9 mouse cellular contexts compared by ENCODE assay signal in genomic region chr9:71447573-71447972, GRCm38 (mm10). TPM values are rescaled to one million over a fixed set of nuclear protein-coding genes. Genes with fewer than 3 reads are reported as not detected.
DNase-seq lines count a peak whose midpoint lies in the region; ATAC-seq and TF ChIP-seq lines count a peak whose summit lies in the region.
"Had no signal": no experiment of that assay in that cellular context is flagged by ENCODE, and none has a peak within 500 bp of the region (broad histone marks: within the 10 kb centered on the region; RNA-seq: fewer than 3 reads in every experiment).

No protein-coding gene starts in this region.

- WGBS in hindbrain, embryonic 14.5 days = 34% methylated on average over 4 of the region's 4 CpGs
- WGBS in hindbrain, embryonic 16.5 days = 28% methylated on average over 4 of the region's 4 CpGs
- 34% methylated on average over 4 of the region's 4 CpGs for whole genome bisulfite sequencing in kidney, postnatal 0 days
- 30% methylated on average over 4 of the region's 4 CpGs for whole genome bisulfite sequencing in limb, embryonic 14.5 days

- H3K36me3 ChIP-seq in hindbrain, embryonic 14.5 days (replicated peaks; ENCODE audit: control insufficient read depth, insufficient read depth) = no peaks in the 10 kb centered on the region
- no peaks in the 10 kb centered on the region for H3K36me3 ChIP-seq in hindbrain, embryonic 16.5 days (ENCODE audit: control insufficient read depth, insufficient read depth, low read length)
- no peaks in the 10 kb centered on the region for H3K36me3 ChIP-seq in kidney, postnatal 0 days (ENCODE audit: insufficient read depth, low read length)
- no peaks in the 10 kb centered on the region for H3K36me3 ChIP-seq in limb, embryonic 14.5 days (ENCODE audit: control insufficient read depth, insufficient read depth, low read length)

- no peaks in the 10 kb centered on the region for H3K27me3 ChIP-seq in hindbrain, embryonic 14.5 days (ENCODE audit: control insufficient read depth, insufficient read depth, low read length)
- no peaks in the 10 kb centered on the region for H3K27me3 ChIP-seq in hindbrain, embryonic 16.5 days (replicated peaks; ENCODE audit: control insufficient read depth, insufficient read depth, low read length)
- H3K27me3 ChIP-seq in kidney, postnatal 0 days (ENCODE audit: insufficient read depth, low read length) = no peaks in the 10 kb centered on the region
- H3K27me3 ChIP-seq in limb, embryonic 14.5 days (ENCODE audit: control insufficient read depth, insufficient read depth, low read length) = no peaks in the 10 kb centered on the region

- TF ChIP-seq POLR2A in limb, embryonic 14.5 days (IDR thresholded peaks at IDR 0.05; ENCODE audit: borderline replicate concordance, extremely low read depth, insufficient read depth, insufficient read length) = no peak

- no peak overlapping the region for H3K4me3 ChIP-seq in hindbrain, embryonic 14.5 days (replicated peaks; ENCODE audit: low read length)
- no peak overlapping the region for H3K4me3 ChIP-seq in hindbrain, embryonic 16.5 days (ENCODE audit: low read length)
- no peak overlapping the region for H3K4me3 ChIP-seq in kidney, postnatal 0 days (replicated peaks; ENCODE audit: low read depth, low read length)
- H3K4me3 ChIP-seq in limb, embryonic 14.5 days (replicated peaks; ENCODE audit: low read length) = no peak overlapping the region

- peak; percentile 83 for TF ChIP-seq CTCF in kidney, postnatal 0 days (IDR thresholded peaks at IDR 0.05; ENCODE audit: low read depth)

- no peaks in the 10 kb centered on the region for H3K4me1 ChIP-seq in hindbrain, embryonic 14.5 days (replicated peaks; ENCODE audit: control insufficient read depth, insufficient read depth, low read length)
- no peaks in the 10 kb centered on the region for H3K4me1 ChIP-seq in hindbrain, embryonic 16.5 days (ENCODE audit: control insufficient read depth, insufficient read depth, low read depth, low read length)
- 0 out of 2 replicates have a peak, but pooled peaks cover 4% of the 10 kb centered on the region for H3K4me1 ChIP-seq in kidney, postnatal 0 days (replicated peaks; ENCODE audit: insufficient read depth, low read length)
- H3K4me1 ChIP-seq in limb, embryonic 14.5 days (ENCODE audit: control insufficient read depth, insufficient read depth, low read length) = peaks cover 11% of the 10 kb centered on the region; the same call in 1 of the 2 replicates

- H3K9me3 ChIP-seq in hindbrain, embryonic 14.5 days (ENCODE audit: control insufficient read depth, low read length) = no peaks in the 10 kb centered on the region
- no peaks in the 10 kb centered on the region for H3K9me3 ChIP-seq in hindbrain, embryonic 16.5 days (ENCODE audit: control insufficient read depth, low read length)
- H3K9me3 ChIP-seq in kidney, postnatal 0 days (replicated peaks; ENCODE audit: low read length) = no peaks in the 10 kb centered on the region
- H3K9me3 ChIP-seq in limb, embryonic 14.5 days (ENCODE audit: control insufficient read depth, low read length) = no peaks in the 10 kb centered on the region

- H3K27ac ChIP-seq in hindbrain, embryonic 14.5 days = no peak overlapping the region
- H3K27ac ChIP-seq in hindbrain, embryonic 16.5 days (ENCODE audit: low read depth, low read length) = no peak overlapping the region
- no peak overlapping the region for H3K27ac ChIP-seq in kidney, postnatal 0 days
- no peak overlapping the region for H3K27ac ChIP-seq in limb, embryonic 14.5 days (replicated peaks; ENCODE audit: low read depth, low read length)
- H3K27ac ChIP-seq: macrophage had no signal

- H3K9ac ChIP-seq in hindbrain, embryonic 14.5 days = no peak overlapping the region
- no peak overlapping the region for H3K9ac ChIP-seq in hindbrain, embryonic 16.5 days (ENCODE audit: low read depth, low read length)
- no peak overlapping the region for H3K9ac ChIP-seq in kidney, postnatal 0 days (ENCODE audit: low read depth, low read length)
- H3K9ac ChIP-seq in limb, embryonic 14.5 days (ENCODE audit: low read depth, low read length, severe bottlenecking) = no peak overlapping the region

- ATAC-seq in hindbrain, embryonic 14.5 days (ENCODE audit: low FRiP score) = no peak
- ATAC-seq in hindbrain, embryonic 16.5 days = no peak
- no peak; the same call in 1 of the 2 replicates for ATAC-seq in kidney, postnatal 0 days (replicated peaks; ENCODE audit: low FRiP score, low read depth)
- ATAC-seq in limb, embryonic 14.5 days (ENCODE audit: low FRiP score, low read depth) = no peak
- ATAC-seq in megakaryocyte, adult 5-6 weeks (ENCODE audit: poor library complexity, severe bottlenecking) = no peak

- DNase-seq in hindbrain, embryonic 14.5 days (ENCODE audit: low spot score) = peak; percentile 76
- peak; percentile 81 for DNase-seq in adrenal gland, postnatal 14 days
- peak; percentile 73 to 86 for DNase-seq in frontal cortex, postnatal 36 days (ENCODE audit: low spot score in 2 of 2)
- DNase-seq in kidney, postnatal 0 days (ENCODE audit: low spot score) = peak; percentile 92
- DNase-seq in limb, embryonic 14.5 days (ENCODE audit: low spot score) = peak; percentile 70
- DNase-seq in right cerebral cortex, postnatal 4 days = peak; percentile 67

- no peak overlapping the region for H3K4me2 ChIP-seq in hindbrain, embryonic 14.5 days (replicated peaks)
- H3K4me2 ChIP-seq in hindbrain, embryonic 16.5 days (ENCODE audit: low read length) = no peak overlapping the region
- no peak overlapping the region for H3K4me2 ChIP-seq in kidney, postnatal 0 days (ENCODE audit: low read length)
- no peak overlapping the region for H3K4me2 ChIP-seq in limb, embryonic 14.5 days (replicated peaks; ENCODE audit: low read depth, low read length, severe bottlenecking)

RNA-seq across cellular contexts. Expression of gene Polr2m, which starts 38.2 kb away (rescaled TPM):
- polyA plus RNA-seq in hindbrain, embryonic 14.5 days (2014; fragmentation: Nextera tagmentation; extraction: Ambion mirVana) = 279 and 312 TPM in 2 replicates
- polyA plus RNA-seq in hindbrain, embryonic 16.5 days (2015; fragmentation: Nextera tagmentation; extraction: Ambion mirVana) = 332 and 333 TPM in 2 replicates
- total RNA-seq in adrenal gland, postnatal 14 days (2021) = 168 and 169 TPM in 2 replicates
- polyA plus RNA-seq in kidney, postnatal 0 days (2015; fragmentation: Nextera tagmentation; extraction: Ambion mirVana) = 324 and 337 TPM in 2 replicates
- polyA plus RNA-seq in limb, embryonic 14.5 days (2012; rRNA removed) = 401 and 449 TPM in 2 replicates
- polyA plus RNA-seq in limb, embryonic 14.5 days (2014; fragmentation: Nextera tagmentation; extraction: Ambion mirVana) = 336 and 359 TPM in 2 replicates
- total RNA-seq in megakaryocyte, adult 5-6 weeks (2015) = 62.7 and 63.7 TPM in 2 replicates
- total RNA-seq in megakaryocyte, adult 5-6 weeks (2017) = 92.6 and 107 TPM in 2 replicates
